Mouse (Mus musculus) thymus, adult 2 months (tissue): ENCODE results near the gene Pla2g4e. TPM values are rescaled to one million over a fixed set of nuclear protein-coding genes. Genes with fewer than 3 reads are reported as not detected.

Source experiments
- DNase-seq: peaks from one replicate; pipeline ENCODE4 v3.0.0; 2021
- H3K27ac ChIP-seq: fragments of 200-500 bp; 2 replicates; pipeline ENCODE4 v1.5.1; 2012; ENCODE audit warnings: low read length, control low read depth; ENCODE audit not compliant: control insufficient read depth, insufficient read depth
- H3K27me3 ChIP-seq: fragments of 200-500 bp; 2 replicates; pipeline ENCODE4 v1.6.1; 2012; ENCODE audit warnings: mild to moderate bottlenecking, low read length, moderate library complexity, mixed read lengths; ENCODE audit not compliant: control insufficient read depth, insufficient read depth
- H3K36me3 ChIP-seq: fragments of 200-500 bp; 2 replicates; pipeline ENCODE4 v1.6.1; 2012; ENCODE audit warnings: mild to moderate bottlenecking, low read length, moderate library complexity; ENCODE audit not compliant: control insufficient read depth, insufficient read depth
- H3K4me1 ChIP-seq: fragments of 200-500 bp; replicated peaks from 2 replicates; pipeline ENCODE4 v1.6.1; 2012; ENCODE audit warnings: low read length; ENCODE audit not compliant: control insufficient read depth, insufficient read depth
- H3K4me3 ChIP-seq: fragments of 200-500 bp; 2 replicates; pipeline ENCODE4 v1.5.1; 2012; ENCODE audit warnings: mild to moderate bottlenecking, low read length, control low read depth, moderate library complexity; ENCODE audit not compliant: control insufficient read depth, insufficient read depth
- CTCF ChIP-seq: fragments of 200-500 bp; IDR thresholded peaks from 2 replicates; pipeline ENCODE4 v1.5.1; 2012; ENCODE audit warnings: mild to moderate bottlenecking, control low read depth, low read length, moderate library complexity, borderline replicate concordance; ENCODE audit not compliant: control insufficient read depth, poor library complexity, insufficient read depth; ENCODE audit errors: extremely low read depth
- POLR2A ChIP-seq: fragments of 200-500 bp; IDR thresholded peaks from 2 replicates; pipeline ENCODE4 v1.6.1; 2012; ENCODE audit warnings: mild to moderate bottlenecking, low read length, control low read depth, moderate library complexity; ENCODE audit not compliant: control insufficient read depth, poor library complexity, insufficient read depth; ENCODE audit errors: extremely low read depth
- WGBS: fragments of 180-500 bp; shearing (Covaris S2); methylation state at CpG from one replicate; pipeline ENCODE4 v1.1.7; 2018; 5-methylcytosine and 5-hydroxymethylcytosine counted together
- polyA plus RNA-seq: library from polyadenylated mRNA; depleted of rRNA; stranded (reverse); fragments of >200 nt; gene quantifications from 2 replicates; pipeline ENCODE4 v1.2.3, GENCODE M21; 2012

Gene Pla2g4e
- polyA plus RNA-seq, 1 experiment = 0.61 TPM

DNA sequence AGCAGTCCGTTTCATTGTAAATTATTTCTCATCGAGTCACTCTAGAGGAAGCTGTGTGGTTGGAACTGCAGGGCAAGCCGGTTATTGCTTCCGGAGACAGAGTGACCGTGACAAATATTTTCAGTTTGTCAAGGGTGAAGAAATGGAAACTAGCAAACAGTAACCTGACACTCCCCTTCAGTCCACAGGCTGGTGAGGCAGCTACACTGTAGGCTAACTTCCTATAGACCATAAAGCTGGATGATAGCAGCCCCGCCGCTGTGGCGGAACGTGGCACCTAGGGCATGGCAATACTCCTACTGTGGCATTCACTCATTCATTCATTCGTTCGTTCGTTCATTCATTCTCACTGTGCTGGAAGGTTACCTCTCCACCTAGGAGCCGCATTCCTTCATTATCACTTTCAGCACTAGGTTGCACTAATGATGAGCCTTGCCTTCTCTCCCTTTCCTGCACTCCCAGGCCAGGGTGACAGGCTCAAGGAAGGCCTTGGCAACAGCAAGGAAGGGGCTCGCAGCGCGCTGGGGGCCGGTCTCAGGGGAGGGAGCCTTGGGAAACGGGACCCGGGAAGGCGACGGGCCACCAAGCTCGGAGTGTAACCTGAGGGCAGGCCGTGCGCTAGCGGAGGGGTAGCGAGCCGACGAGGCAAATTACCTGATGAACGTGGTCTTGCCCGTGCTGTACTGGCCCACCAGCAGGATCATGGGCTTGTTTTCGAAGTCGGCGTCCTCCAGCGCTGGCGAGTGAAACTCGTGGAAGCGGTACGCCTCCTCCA, 91.4 kb downstream of the Pla2g4e start:
- Histone ChIP-seq H3K36me3 (no peaks in the 10 kb centered on the region), H3K4me3 (peak overlapping the region; percentile 66), H3K27ac (no peak overlapping the region), H3K4me1 (peaks cover 8% of the 10 kb centered on the region), H3K27me3 (no peaks in the 10 kb centered on the region)
- TF ChIP-seq POLR2A (no peak), CTCF (no peak)
- under 1% methylated on average over 38 of the region's 38 CpGs for WGBS
- DNase-seq = no peak

GRCm38 (mm10) chr2:120150571-120150970, 94.6 kb downstream of the Pla2g4e start:
- Histone ChIP-seq H3K36me3 (no peaks in the 10 kb centered on the region), H3K4me1 (peaks cover 5% of the 10 kb centered on the region), H3K27me3 (no peaks in the 10 kb centered on the region), H3K4me3 (no peak overlapping the region), H3K27ac (no peak overlapping the region)
- 87% methylated on average over 3 of the region's 3 CpGs for whole genome bisulfite sequencing
- DNase-seq = no peak
- TF ChIP-seq POLR2A = no peak

- no peak overlapping the region for H3K4me3 ChIP-seq
- no peaks in the 10 kb centered on the region for H3K27me3 ChIP-seq
- 94% methylated on average over 7 of the region's 7 CpGs for WGBS
- no peak for TF ChIP-seq POLR2A
- H3K36me3 ChIP-seq = no peaks in the 10 kb centered on the region
- H3K4me1 ChIP-seq = peaks cover 5% of the 10 kb centered on the region
- no peak for DNase-seq
- no peak overlapping the region for H3K27ac ChIP-seq
These were observed 95.5 kb downstream of the Pla2g4e start for GRCm38 (mm10) chr2:120149634-120150033.

DNA sequence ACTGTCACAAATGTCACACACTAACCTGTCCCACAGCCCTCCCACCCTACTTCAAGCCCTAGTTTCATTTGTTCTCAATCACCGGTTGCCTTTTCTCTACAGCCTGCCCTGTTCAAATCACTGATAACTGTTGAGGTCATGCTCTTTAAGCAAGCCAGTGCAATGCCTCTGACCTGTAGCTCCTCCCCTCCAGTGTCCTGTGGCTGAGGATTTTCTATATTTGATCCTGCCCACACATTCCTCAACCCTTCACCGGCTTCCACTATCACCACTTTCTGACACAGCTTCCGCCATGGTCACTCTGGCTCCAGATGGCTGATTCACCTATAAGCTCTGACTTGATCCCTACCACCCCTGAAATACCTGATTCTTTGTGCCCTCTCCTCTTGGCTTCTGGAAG, 97.1 kb downstream of the Pla2g4e start:
- no peaks in the 10 kb centered on the region for H3K36me3 ChIP-seq
- no peaks in the 10 kb centered on the region for H3K27me3 ChIP-seq
- no peak for TF ChIP-seq POLR2A
- no peak for TF ChIP-seq CTCF
- DNase-seq = no peak
- no peak overlapping the region for H3K4me3 ChIP-seq
- no peak overlapping the region for H3K27ac ChIP-seq
- WGBS = 100% methylated on average over 3 of the region's 3 CpGs
- H3K4me1 ChIP-seq = no peaks in the 10 kb centered on the region

DNA sequence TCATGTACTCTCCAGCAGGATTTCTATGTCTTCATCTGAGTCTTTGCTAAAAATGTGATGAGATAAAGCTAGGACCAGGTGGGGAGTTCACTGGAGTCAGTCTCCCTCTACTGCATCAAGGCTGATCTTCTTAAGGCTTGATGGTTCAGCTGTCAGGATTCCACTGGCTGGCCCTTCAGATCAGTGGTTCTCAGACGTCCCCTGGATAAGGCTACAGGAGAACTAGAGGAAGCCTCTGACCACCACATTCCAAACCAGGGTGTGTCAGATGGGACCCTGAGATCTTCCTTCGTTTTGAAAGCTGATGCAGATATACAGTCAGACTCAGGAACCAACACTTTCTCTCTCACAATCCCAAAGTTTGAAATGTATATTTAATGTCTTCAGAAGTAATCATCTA, 97.8 kb downstream of the Pla2g4e start:
- TF ChIP-seq POLR2A (no peak), CTCF (no peak)
- H3K4me3 ChIP-seq = no peak overlapping the region
- H3K27ac ChIP-seq = no peak overlapping the region
- no peaks in the 10 kb centered on the region for H3K27me3 ChIP-seq
- no peak for DNase-seq
- no peaks in the 10 kb centered on the region for H3K4me1 ChIP-seq
- H3K36me3 ChIP-seq = no peaks in the 10 kb centered on the region
- 89% methylated on average over 2 of the region's 2 CpGs for WGBS

- H3K36me3 ChIP-seq = no peaks in the 10 kb centered on the region
- no peak overlapping the region for H3K4me3 ChIP-seq
- no peaks in the 10 kb centered on the region for H3K27me3 ChIP-seq
- 66% methylated on average over 2 of the region's 2 CpGs for WGBS
- no peak overlapping the region for H3K27ac ChIP-seq
- DNase-seq = no peak
- no peak for TF ChIP-seq POLR2A
- TF ChIP-seq CTCF = no peak
- H3K4me1 ChIP-seq = no peaks in the 10 kb centered on the region
These were observed 98.6 kb downstream of the Pla2g4e start for GRCm38 (mm10) chr2:120146543-120146942.

- Histone ChIP-seq H3K27me3 (no peaks in the 10 kb centered on the region), H3K4me1 (no peaks in the 10 kb centered on the region), H3K36me3 (no peaks in the 10 kb centered on the region), H3K27ac (no peak overlapping the region), H3K4me3 (no peak overlapping the region)
- WGBS = 90% methylated on average over 4 of the region's 4 CpGs
- TF ChIP-seq POLR2A (no peak), CTCF (no peak)
- no peak for DNase-seq
These were observed 100.7 kb downstream of the Pla2g4e start for GRCm38 (mm10) chr2:120144390-120144789.
